12 mouse cellular contexts compared by ENCODE assay signal in genomic region chr10:44354393-44354792, GRCm38 (mm10).
"Had no signal": no experiment of that assay in that cellular context is flagged by ENCODE, and none has a peak within 500 bp of the region (broad histone marks: within the 10 kb centered on the region; RNA-seq: fewer than 3 reads in every experiment).

No protein-coding gene starts in this region.

- DNase-seq: kidney, adult 18-20 months; kidney, postnatal 10 days; right cerebral cortex, adult 18-20 months; right cerebral cortex, postnatal 25 days; thymus, adult 2 months; thymus, postnatal 25 days had no signal

- H3K9me3 ChIP-seq: intestine, embryonic 15.5 days; limb, embryonic 15.5 days; lung, embryonic 15.5 days; midbrain, embryonic 10.5 days; neural tube, embryonic 15.5 days had no signal

- ATAC-seq: intestine, embryonic 15.5 days had no signal

- H3K27me3 ChIP-seq: intestine, embryonic 15.5 days; limb, embryonic 15.5 days; lung, embryonic 15.5 days; neural tube, embryonic 15.5 days had no signal

- H3K4me3 ChIP-seq: intestine, embryonic 15.5 days; limb, embryonic 15.5 days; lung, embryonic 15.5 days; midbrain, embryonic 10.5 days; myocyte; neural tube, embryonic 15.5 days had no signal

- H3K4me1 ChIP-seq: intestine, embryonic 15.5 days had no signal

- H3K4me2 ChIP-seq: intestine, embryonic 15.5 days; limb, embryonic 15.5 days; lung, embryonic 15.5 days; neural tube, embryonic 15.5 days had no signal

- H3K36me3 ChIP-seq: intestine, embryonic 15.5 days; limb, embryonic 15.5 days; lung, embryonic 15.5 days; midbrain, embryonic 10.5 days; neural tube, embryonic 15.5 days had no signal

- H3K9ac ChIP-seq: intestine, embryonic 15.5 days; limb, embryonic 15.5 days; lung, embryonic 15.5 days; neural tube, embryonic 15.5 days had no signal

- H3K27ac ChIP-seq: intestine, embryonic 15.5 days; limb, embryonic 15.5 days; lung, embryonic 15.5 days; midbrain, embryonic 10.5 days; neural tube, embryonic 15.5 days had no signal
